Mouse (Mus musculus) forebrain, embryonic 14.5 days (tissue): ENCODE results near the gene Cacnb1. TPM values are rescaled to one million over a fixed set of nuclear protein-coding genes. Genes with fewer than 3 reads are reported as not detected.

Experiments used
- ATAC-seq: fragments of 200-750 bp; cut with Nextera tagmentation; 2 replicates; pipeline ENCODE4 v1.8.0; 2017; ENCODE audit warnings: mild to moderate bottlenecking, moderate library complexity
- DNase-seq: peaks from one replicate; pipeline ENCODE4 v3.0.0-alpha.2; 2015; ENCODE audit warnings: low spot score
- H3K27ac ChIP-seq: fragments of 300-500 bp; sonication (generic); 2 replicates; pipeline ENCODE4 v1.5.1; 2014; ENCODE audit warnings: low read depth, mild to moderate bottlenecking, control low read depth, low read length, moderate library complexity
- H3K27me3 ChIP-seq: fragments of 300-500 bp; sonication (generic); replicated peaks from 2 replicates; pipeline ENCODE4 v1.6.1; 2014; ENCODE audit warnings: low read length, control low read depth, mixed read lengths; ENCODE audit not compliant: control insufficient read depth, insufficient read depth
- H3K36me3 ChIP-seq: fragments of 300-500 bp; sonication (generic); 2 replicates; pipeline ENCODE4 v1.6.1; 2014; ENCODE audit warnings: low read length, control low read depth; ENCODE audit not compliant: control insufficient read depth, insufficient read depth
- H3K4me1 ChIP-seq: fragments of 300-500 bp; sonication (generic); 2 replicates; pipeline ENCODE4 v1.6.1; 2014; ENCODE audit warnings: antibody characterized with exemption, low read length, control low read depth; ENCODE audit not compliant: control insufficient read depth, insufficient read depth
- H3K4me2 ChIP-seq: fragments of 300-500 bp; sonication (generic); 2 replicates; pipeline ENCODE4 v1.6.1; 2014; ENCODE audit warnings: mild to moderate bottlenecking, control low read depth, low read length
- H3K4me3 ChIP-seq: fragments of 300-500 bp; sonication (generic); 2 replicates; pipeline ENCODE4 v1.5.1; 2014; ENCODE audit warnings: low read depth, low read length, control low read depth
- H3K9ac ChIP-seq: fragments of 300-500 bp; sonication (generic); 2 replicates; pipeline ENCODE4 v1.6.1; 2014; ENCODE audit warnings: mild to moderate bottlenecking, low read length, control low read depth, moderate library complexity
- H3K9me3 ChIP-seq: fragments of 300-500 bp; sonication (generic); replicated peaks from 2 replicates; pipeline ENCODE4 v1.6.1; 2016; ENCODE audit warnings: low read length, control low read depth, mixed read lengths; ENCODE audit not compliant: control insufficient read depth
- WGBS: fragments of 180-500 bp; shearing (Covaris S2); extraction: QIAGEN DNeasy Blood & Tissue Kit; methylation state at CpG from one replicate; pipeline ENCODE4 v1.1.7; 2014; 5-methylcytosine and 5-hydroxymethylcytosine counted together
- polyA plus RNA-seq: library from polyadenylated mRNA; unstranded; fragments of >200 nt; fragmentation: Nextera tagmentation; extraction: Ambion mirVana; gene quantifications from 2 replicates; pipeline ENCODE4 v1.2.1, GENCODE M21; 2014

Gene Cacnb1
- polyA plus RNA-seq = 22.1 and 29.2 TPM in 2 replicates

GRCm38 (mm10) chr11:98022555-98023371 is at the start of gene Cacnb1:
Gene Cacnb1 (minus strand): TSS chr11:98023034.
- DNase-seq = peak; percentile 82
- Histone ChIP-seq H3K4me1 (peaks cover 44% of the 10 kb centered on the region), H3K4me2 (peak within 1 kb of the TSS; percentile 57), H3K9ac (peak within 1 kb of the TSS; percentile 83), H3K4me3 (peak within 1 kb of the TSS; percentile 72), H3K36me3 (peaks cover 7% of the 10 kb centered on the region; the same call in 1 of the 2 replicates), H3K27ac (peak within 1 kb of the TSS; percentile 91), H3K27me3 (no peaks in the 10 kb centered on the region), H3K9me3 (no peaks in the 10 kb centered on the region)
- ATAC-seq = peak; percentile 59
- 1% methylated on average over 45 of the region's 52 CpGs for WGBS

DNA sequence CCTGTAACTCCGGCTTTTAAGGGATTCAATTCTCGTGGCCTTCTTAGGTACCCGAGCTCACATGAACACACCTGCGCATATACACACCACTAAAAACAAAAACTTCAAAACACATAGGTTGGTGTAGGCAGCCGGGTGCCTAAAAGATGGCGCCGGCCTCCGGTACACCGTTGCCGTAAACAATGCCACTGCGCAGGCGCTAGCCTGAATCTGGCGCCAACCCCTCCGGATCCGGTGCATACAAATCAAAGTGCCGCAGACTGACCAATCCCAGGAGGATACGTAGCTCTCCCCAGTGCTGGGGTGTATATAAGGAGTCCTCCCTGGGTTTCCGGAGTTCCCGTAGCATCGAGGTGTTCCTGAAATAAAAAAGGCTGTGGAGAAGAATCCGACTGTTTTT is 44.4 kb upstream of the Cacnb1 start:
- no peak overlapping the region for H3K4me3 ChIP-seq
- no peak overlapping the region for H3K9ac ChIP-seq
- H3K27me3 ChIP-seq = no peaks in the 10 kb centered on the region
- no peak for DNase-seq
- H3K27ac ChIP-seq = no peak overlapping the region
- no peak overlapping the region for H3K4me2 ChIP-seq
- no peaks in the 10 kb centered on the region for H3K9me3 ChIP-seq
- no peaks in the 10 kb centered on the region for H3K4me1 ChIP-seq
- ATAC-seq = no peak
- WGBS = 96% methylated on average over 21 of the region's 21 CpGs
- no peaks in the 10 kb centered on the region for H3K36me3 ChIP-seq

DNA sequence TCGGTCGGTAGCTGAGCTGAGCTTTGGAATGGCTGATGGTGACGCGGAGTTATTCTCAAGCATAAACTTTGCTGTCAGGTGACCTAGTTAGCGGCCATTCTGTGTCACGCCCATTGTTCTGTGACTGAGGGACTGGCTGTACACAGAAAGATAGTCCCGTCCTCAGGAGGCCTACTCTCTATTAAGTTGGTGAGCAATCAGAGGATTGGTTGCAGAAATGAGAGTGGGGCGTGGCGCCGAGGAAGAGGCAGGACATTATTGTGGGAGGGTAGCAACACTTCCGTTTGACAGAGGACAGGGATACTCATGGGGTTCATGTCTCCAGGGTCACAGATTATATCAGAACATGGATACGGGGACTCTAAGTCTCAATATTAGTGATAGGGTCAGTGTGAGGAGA is 43.4 kb upstream of the Cacnb1 start:
- ATAC-seq (no peak), DNase-seq (no peak)
- Histone ChIP-seq H3K4me2 (no peak overlapping the region), H3K36me3 (no peaks in the 10 kb centered on the region), H3K9ac (no peak overlapping the region), H3K27ac (no peak overlapping the region), H3K27me3 (no peaks in the 10 kb centered on the region), H3K4me3 (no peak overlapping the region), H3K9me3 (no peaks in the 10 kb centered on the region), H3K4me1 (no peaks in the 10 kb centered on the region)
- WGBS = 93% methylated on average over 12 of the region's 12 CpGs

DNA sequence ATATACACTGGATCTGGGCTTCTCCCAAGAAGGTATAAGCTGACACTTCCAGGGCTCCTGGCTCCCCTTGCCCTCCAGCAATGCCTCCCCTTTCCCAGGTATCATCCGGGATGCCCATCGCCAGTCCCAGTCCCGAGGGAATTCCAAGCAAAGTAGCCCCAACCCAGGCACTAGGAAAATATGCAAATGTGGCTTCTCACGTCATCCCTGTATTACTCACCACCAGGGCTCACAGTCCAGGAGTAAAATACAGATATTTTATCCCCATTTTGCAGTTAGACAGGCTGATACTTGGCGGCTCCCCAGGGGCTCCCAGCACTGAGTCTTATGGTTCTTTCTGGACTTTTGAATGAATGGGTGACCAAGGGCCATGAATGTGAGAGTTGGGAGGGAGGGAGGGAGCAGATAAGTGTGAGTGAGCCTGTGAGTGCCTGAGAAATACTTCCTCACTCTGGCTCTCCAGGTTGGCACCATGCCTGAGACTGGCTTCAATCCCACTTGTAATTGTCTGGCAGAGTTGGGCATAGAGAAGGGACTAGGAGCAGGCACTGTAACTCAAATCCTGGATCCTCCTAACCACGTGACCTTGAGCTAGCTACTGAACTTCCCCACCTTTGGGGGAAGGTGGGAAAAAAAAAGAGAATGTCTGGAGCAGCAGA is 39.2 kb upstream of the Cacnb1 start:
- Histone ChIP-seq H3K4me3 (no peak overlapping the region), H3K4me2 (no peak overlapping the region), H3K9me3 (no peaks in the 10 kb centered on the region), H3K9ac (no peak overlapping the region), H3K27ac (no peak overlapping the region), H3K27me3 (no peaks in the 10 kb centered on the region), H3K4me1 (no peaks in the 10 kb centered on the region), H3K36me3 (no peaks in the 10 kb centered on the region)
- ATAC-seq = no peak
- WGBS = 54% methylated on average over 6 of the region's 6 CpGs
- peak; percentile 72 for DNase-seq

GRCm38 (mm10) chr11:98061441-98061840 is 38.6 kb upstream of the Cacnb1 start:
- no peaks in the 10 kb centered on the region for H3K36me3 ChIP-seq
- 74% methylated on average over 3 of the region's 3 CpGs for WGBS
- ATAC-seq = no peak

DNA sequence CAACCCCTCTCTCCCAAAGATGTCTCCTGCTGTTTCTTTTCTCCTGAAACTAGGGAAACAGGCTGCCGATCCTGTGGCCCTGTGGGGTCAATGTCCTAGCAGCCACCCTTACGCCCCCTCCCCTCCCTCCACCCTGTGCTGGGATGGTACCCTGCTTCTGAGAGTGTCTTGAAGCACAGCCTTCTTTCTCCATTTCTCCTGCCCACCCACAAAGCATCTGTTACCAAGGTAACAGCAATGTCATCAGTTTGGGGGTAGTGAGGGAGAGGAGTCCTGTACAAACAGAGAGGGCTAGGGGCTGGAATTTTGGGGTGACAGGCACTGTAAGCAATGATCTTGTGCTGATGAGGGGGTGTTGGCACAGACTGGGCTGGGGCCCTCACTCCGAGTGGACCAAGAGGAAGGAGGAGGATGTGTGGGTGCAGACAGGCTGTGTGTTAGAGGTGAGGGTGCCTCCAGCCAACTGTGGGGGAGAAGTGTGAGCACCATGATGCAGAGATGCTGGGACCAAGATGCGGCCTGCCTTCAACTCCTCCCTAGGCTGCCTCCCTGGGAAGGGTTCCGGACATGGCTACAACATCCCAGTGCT is 37.4 kb upstream of the Cacnb1 start:
- ATAC-seq (no peak), DNase-seq (no peak)
- H3K36me3 ChIP-seq = no peaks in the 10 kb centered on the region
- H3K27me3 ChIP-seq = no peaks in the 10 kb centered on the region
- H3K27ac ChIP-seq = no peak overlapping the region
- no peak overlapping the region for H3K9ac ChIP-seq
- no peaks in the 10 kb centered on the region for H3K9me3 ChIP-seq
- H3K4me1 ChIP-seq = no peaks in the 10 kb centered on the region
- H3K4me3 ChIP-seq = no peak overlapping the region
- WGBS = 72% methylated on average over 5 of the region's 5 CpGs
- no peak overlapping the region for H3K4me2 ChIP-seq

More at GRCm38 (mm10) chr11:98061441-98061840, 38.6 kb upstream of the Cacnb1 start:
- H3K4me1 ChIP-seq = no peaks in the 10 kb centered on the region
- no peak overlapping the region for H3K9ac ChIP-seq
- DNase-seq = no peak
- H3K4me2 ChIP-seq = no peak overlapping the region
- H3K9me3 ChIP-seq = no peaks in the 10 kb centered on the region
- no peak overlapping the region for H3K27ac ChIP-seq
- H3K4me3 ChIP-seq = no peak overlapping the region
- no peaks in the 10 kb centered on the region for H3K27me3 ChIP-seq

DNA sequence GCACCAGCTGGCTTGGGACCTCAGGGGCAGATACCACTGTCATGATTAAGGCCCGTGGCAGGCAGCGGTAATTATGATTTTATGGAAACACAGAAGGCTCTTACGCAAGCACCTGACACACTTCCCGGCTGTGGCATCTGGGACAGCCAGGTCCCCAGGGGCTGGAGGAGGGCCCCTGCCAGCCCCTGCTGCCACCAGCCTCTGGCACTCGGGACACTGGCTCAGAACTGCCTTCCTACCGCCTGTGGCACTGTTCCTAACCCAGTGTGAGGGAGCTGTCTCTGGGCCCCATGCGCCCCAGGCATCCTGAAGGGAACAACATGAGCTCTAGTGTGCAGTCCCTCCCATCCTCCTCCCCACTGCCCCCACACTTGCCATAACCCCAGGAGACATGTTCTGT is 36.8 kb upstream of the Cacnb1 start:
- no peaks in the 10 kb centered on the region for H3K36me3 ChIP-seq
- DNase-seq (no peak), ATAC-seq (no peak)
- 67% methylated on average over 7 of the region's 7 CpGs for WGBS
- no peaks in the 10 kb centered on the region for H3K9me3 ChIP-seq
- no peak overlapping the region for H3K4me3 ChIP-seq
- H3K4me1 ChIP-seq = no peaks in the 10 kb centered on the region
- H3K4me2 ChIP-seq = no peak overlapping the region
- H3K27ac ChIP-seq = no peak overlapping the region
- no peak overlapping the region for H3K9ac ChIP-seq
- H3K27me3 ChIP-seq = no peaks in the 10 kb centered on the region

GRCm38 (mm10) chr11:98057998-98058397 is 35.2 kb upstream of the Cacnb1 start:
- no peaks in the 10 kb centered on the region for H3K4me1 ChIP-seq
- no peak overlapping the region; the same call in 1 of the 2 replicates for H3K9ac ChIP-seq
- no peak overlapping the region for H3K4me2 ChIP-seq
- H3K4me3 ChIP-seq = no peak overlapping the region
- H3K27ac ChIP-seq = no peak overlapping the region
- 88% methylated on average over 5 of the region's 5 CpGs for WGBS
- H3K9me3 ChIP-seq = no peaks in the 10 kb centered on the region
- peaks cover 5% of the 10 kb centered on the region for H3K27me3 ChIP-seq
- ATAC-seq (no peak), DNase-seq (no peak)
- H3K36me3 ChIP-seq = no peaks in the 10 kb centered on the region

GRCm38 (mm10) chr11:98057466-98057865 is 34.6 kb upstream of the Cacnb1 start:
- Histone ChIP-seq H3K36me3 (no peaks in the 10 kb centered on the region), H3K9me3 (no peaks in the 10 kb centered on the region), H3K9ac (no peak overlapping the region), H3K4me2 (no peak overlapping the region), H3K27ac (no peak overlapping the region), H3K4me1 (no peaks in the 10 kb centered on the region), H3K27me3 (peaks cover 11% of the 10 kb centered on the region), H3K4me3 (no peak overlapping the region)
- ATAC-seq (no peak), DNase-seq (no peak)
- 28% methylated on average over 9 of the region's 9 CpGs for WGBS
